Mouse (Mus musculus): ENCODE measurements around the gene Olfr1555-ps1. TPM values are rescaled to one million over a fixed set of nuclear protein-coding genes. Genes with fewer than 3 reads are reported as not detected.

Olfr1555-ps1 gene
- 0.10 TPM for polyA plus RNA-seq (2017; shearing (Covaris generic))

DNA sequence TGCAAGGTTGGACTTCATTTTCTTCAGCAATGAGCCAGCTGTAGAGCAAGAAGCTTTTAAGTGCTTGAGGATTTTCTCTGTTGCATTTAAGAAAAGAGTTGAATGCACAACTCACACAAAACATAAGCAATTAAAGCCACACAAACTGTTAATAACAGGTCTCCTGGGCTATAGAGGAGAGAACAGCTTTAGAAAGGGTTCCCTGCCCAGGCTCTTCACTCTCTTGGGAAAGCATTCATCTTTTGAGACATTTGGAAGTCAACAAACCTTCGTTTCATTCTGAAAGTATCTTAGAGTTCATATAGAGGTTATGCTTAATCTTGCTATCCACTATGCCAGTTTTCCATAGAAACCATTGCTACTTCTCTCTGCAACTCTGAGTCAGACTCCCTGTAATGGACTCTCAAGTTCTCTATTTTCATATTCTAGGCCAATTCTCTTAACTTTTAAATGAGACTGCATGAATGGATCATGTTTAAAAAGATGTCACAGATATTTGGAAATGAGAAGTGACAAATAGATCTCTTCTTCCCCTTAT is at the start of gene Olfr1555-ps1:
Olfr1555-ps1 (minus strand) TSS at position 51 of the 538 bp plus-strand sequence.

DNA sequence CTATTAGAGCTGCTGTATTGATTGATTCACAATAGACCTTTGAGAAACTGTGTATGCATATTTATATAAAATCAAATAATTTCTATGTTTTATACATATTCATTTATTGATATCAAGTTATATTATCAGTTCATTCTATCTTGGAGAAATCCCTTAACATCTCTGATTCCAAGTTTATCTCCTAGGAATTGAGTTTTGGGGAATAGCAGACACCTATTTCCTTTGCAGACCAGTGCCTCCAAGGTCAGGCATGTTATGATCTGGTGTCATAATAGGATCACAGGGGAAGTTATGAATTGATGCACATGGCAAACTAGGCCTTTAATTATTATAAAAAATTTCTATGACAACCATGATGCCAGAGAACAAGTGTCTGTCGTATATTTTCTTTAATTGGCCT is 30.4 kb upstream of the Olfr1555-ps1 start, which contains the start of gene Olfr1431:
Olfr1431 (plus strand) TSS at position 301 of the 400 bp plus-strand sequence.

DNA sequence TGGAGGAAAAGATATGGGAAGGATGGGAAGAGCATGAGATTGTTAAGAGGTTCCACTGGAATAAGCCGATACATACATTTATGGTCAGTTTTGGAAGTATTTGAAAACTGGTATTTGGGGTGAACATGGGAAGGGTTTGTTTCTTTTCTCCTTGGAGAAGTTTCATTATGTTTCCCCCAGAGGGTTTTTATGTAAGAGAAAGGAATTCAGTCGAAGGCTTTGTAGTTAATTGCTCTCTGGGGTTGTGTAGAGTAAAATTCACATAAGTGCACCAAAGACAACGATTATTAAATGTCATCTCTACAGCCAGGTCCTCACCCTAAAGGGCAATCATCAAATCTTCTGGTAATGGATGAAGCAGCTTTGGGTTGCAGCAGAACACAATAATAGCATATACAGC is 46.8 kb downstream of the Olfr1555-ps1 start, which contains the start of gene Olfr76:
Olfr76 (minus strand) TSS at position 101 of the 400 bp plus-strand sequence.

DNA sequence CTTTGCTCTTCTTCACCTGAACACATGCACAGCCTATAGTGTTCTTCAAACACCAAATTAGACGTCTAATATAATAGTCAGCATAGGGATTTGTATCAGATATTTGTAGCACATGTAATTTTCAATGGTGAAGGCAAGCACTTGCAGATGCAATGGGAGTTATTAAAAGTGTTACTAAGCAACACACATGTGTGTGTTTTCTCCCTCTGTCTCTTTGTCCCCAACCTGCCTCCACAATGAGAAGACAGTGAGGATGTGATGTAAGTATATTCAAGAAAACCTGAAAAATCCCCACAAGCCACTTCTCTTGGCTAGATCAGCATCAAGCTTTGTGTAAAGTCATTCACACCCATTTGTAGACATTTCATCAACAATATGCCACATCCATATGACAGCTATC is 54.1 kb downstream of the Olfr1555-ps1 start, which contains the start of gene Olfr1428:
Olfr1428 (minus strand) TSS at position 101 of the 400 bp plus-strand sequence.

Other genes with a start within 250 kb of the Olfr1555-ps1 start
- 3.4 TPM for gene Osbp, start 204.2 kb downstream of the Olfr1555-ps1 start, polyA plus RNA-seq (2017; shearing (Covaris generic))
- gene Olfr1423, start 128.8 kb downstream of the Olfr1555-ps1 start, polyA plus RNA-seq (2017; shearing (Covaris generic)): not detected
- not detected for gene Olfr1424, start 107.4 kb downstream of the Olfr1555-ps1 start, polyA plus RNA-seq (2017; shearing (Covaris generic))
- gene Olfr1425, start 92.4 kb downstream of the Olfr1555-ps1 start, polyA plus RNA-seq (2017; shearing (Covaris generic)): not detected
- not detected for gene Olfr1426, start 78.1 kb downstream of the Olfr1555-ps1 start, polyA plus RNA-seq (2017; shearing (Covaris generic))
- not detected for gene Olfr1427, start 66.8 kb downstream of the Olfr1555-ps1 start, polyA plus RNA-seq (2017; shearing (Covaris generic))
- not detected for gene Olfr1428, start 54.2 kb downstream of the Olfr1555-ps1 start, polyA plus RNA-seq (2017; shearing (Covaris generic))
- gene Olfr76, start 46.9 kb downstream of the Olfr1555-ps1 start, polyA plus RNA-seq (2017; shearing (Covaris generic)): not detected
- not detected for gene Olfr1431, start 30.5 kb upstream of the Olfr1555-ps1 start, polyA plus RNA-seq (2017; shearing (Covaris generic))
- not detected for gene Olfr1432, start 62.5 kb upstream of the Olfr1555-ps1 start, polyA plus RNA-seq (2017; shearing (Covaris generic))
- not detected for gene Olfr262, start 71.5 kb upstream of the Olfr1555-ps1 start, polyA plus RNA-seq (2017; shearing (Covaris generic))
- not detected for gene Olfr235, start 90.9 kb upstream of the Olfr1555-ps1 start, polyA plus RNA-seq (2017; shearing (Covaris generic))
- not detected for gene Olfr1434, start 109.7 kb upstream of the Olfr1555-ps1 start, polyA plus RNA-seq (2017; shearing (Covaris generic))
- not detected for gene Olfr1436, start 129.0 kb upstream of the Olfr1555-ps1 start, polyA plus RNA-seq (2017; shearing (Covaris generic))
- not detected for gene Olfr1437, start 155.0 kb upstream of the Olfr1555-ps1 start, polyA plus RNA-seq (2017; shearing (Covaris generic))
- not detected for gene Olfr1438-ps1, start 165.8 kb upstream of the Olfr1555-ps1 start, polyA plus RNA-seq (2017; shearing (Covaris generic))
- gene Olfr1440, start 217.2 kb upstream of the Olfr1555-ps1 start, polyA plus RNA-seq (2017; shearing (Covaris generic)): not detected
- not detected for gene Olfr1441, start 247.3 kb upstream of the Olfr1555-ps1 start, polyA plus RNA-seq (2017; shearing (Covaris generic))

Data from CD4-positive, CD25-positive, alpha-beta regulatory T cell, adult 9 weeks (primary cell).